Mouse (Mus musculus) mouse embryonic stem cell (cell line): ENCODE measurements at regions not wholly inside any gene's neighbourhood (a gene's known extent, or its start where the extent isn't known, plus 50 kb on each side); places are given as distances from the start of the nearest gene placed in this dataset.

ENCODE experiments used
- in situ Hi-C, 2 experiments: fragments of 300-500 bp; cut with MboI; formaldehyde crosslinking; loops; 1 replicate in 1 of 2; 3 replicates in 1 of 2; pipeline ENCODE4 v1.14.3; 2019 to 2020; ENCODE audit warnings: low sequenced_read_pairs in 2 of 2, low pct_unique_long_range_greater_than_20kb in 1 of 2, mixed read lengths in 1 of 2; ENCODE audit not compliant: unreplicated experiment in 1 of 2

GRCm38 (mm10) chr10:66935731-66936130 is 160.2 kb upstream of the Jmjd1c start:
- in situ Hi-C loops, result no loop called here

GRCm38 (mm10) chr10:66937116-66937515 is 158.8 kb upstream of the Jmjd1c start:
- in situ Hi-C loops, result no loop called here

- in situ Hi-C loops, result no loop called here
Measured at GRCm38 (mm10) chr10:66940368-66940767, 155.6 kb upstream of the Jmjd1c start.

GRCm38 (mm10) chr10:66940922-66941321 is 155.0 kb upstream of the Jmjd1c start:
- in situ Hi-C loops, result no loop called here

GRCm38 (mm10) chr10:66941974-66942373 is 154.0 kb upstream of the Jmjd1c start:
- in situ Hi-C loops, result no loop called here

GRCm38 (mm10) chr10:66943875-66944274 is 152.1 kb upstream of the Jmjd1c start:
- in situ Hi-C loops, result no loop called here

- in situ Hi-C loops, result no loop called here
Measured at GRCm38 (mm10) chr10:66946161-66946560, 149.8 kb upstream of the Jmjd1c start.

GRCm38 (mm10) chr10:66948329-66948728 is 147.6 kb upstream of the Jmjd1c start:
- in situ Hi-C loops, result no loop called here

- in situ Hi-C loops, result no loop called here
Measured at GRCm38 (mm10) chr10:66950441-66950840, 145.5 kb upstream of the Jmjd1c start.

- in situ Hi-C loops, result no loop called here
Measured at GRCm38 (mm10) chr10:66951231-66951822, 144.6 kb upstream of the Jmjd1c start.

GRCm38 (mm10) chr10:66951935-66952334 is 144.0 kb upstream of the Jmjd1c start:
- in situ Hi-C loops, result no loop called here

- in situ Hi-C loops, result no loop called here
Measured at GRCm38 (mm10) chr10:66953248-66953975, 142.5 kb upstream of the Jmjd1c start.

GRCm38 (mm10) chr10:66953976-66954505 is 141.9 kb upstream of the Jmjd1c start:
- in situ Hi-C loops, result no loop called here

- in situ Hi-C loops, result no loop called here
Measured at GRCm38 (mm10) chr10:66955430-66955829, 140.5 kb upstream of the Jmjd1c start.

GRCm38 (mm10) chr10:66956619-66957018 is 139.3 kb upstream of the Jmjd1c start:
- in situ Hi-C loops, result no loop called here

- in situ Hi-C loops, result no loop called here
Measured at GRCm38 (mm10) chr10:66957373-66957772, 138.6 kb upstream of the Jmjd1c start.
